18 mouse cellular contexts compared by ENCODE assay signal in the genomic region with DNA sequence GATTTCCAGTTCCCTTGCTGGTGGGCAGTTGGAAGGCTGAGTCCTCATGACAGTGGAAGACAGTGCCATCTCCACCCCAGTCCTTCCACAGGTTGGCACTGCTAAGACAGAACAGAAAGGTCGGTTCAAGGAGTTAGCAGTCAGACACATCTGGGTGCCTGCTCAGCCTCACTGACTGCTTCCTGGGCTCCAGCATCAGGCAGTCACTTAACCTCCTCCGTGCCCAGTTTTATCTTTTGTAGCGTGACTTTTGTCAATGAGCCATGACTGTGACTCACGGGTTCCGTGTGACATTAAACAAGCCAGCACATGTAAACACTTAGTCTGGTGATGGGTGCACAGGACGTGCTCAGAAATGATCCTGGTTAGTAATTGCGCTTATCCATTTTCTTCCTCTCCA.
DNase-seq lines count a peak whose midpoint lies in the region; ATAC-seq lines count a peak whose summit lies in the region.
"Had no signal": no experiment of that assay in that cellular context is flagged by ENCODE, and none has a peak within 500 bp of the region (broad histone marks: within the 10 kb centered on the region; RNA-seq: fewer than 3 reads in every experiment).

No protein-coding gene starts in this region.

- intact Hi-C loops in heart, postnatal 14 days (cut with DNase I) = no loop called here

- peak; percentile 45 for DNase-seq in gastrocnemius, adult 18-20 months (ENCODE audit: low spot score)
- DNase-seq in gastrocnemius, postnatal 25 days = no peak
- DNase-seq in lung, postnatal 10 days = peak; percentile 42
- no peak for DNase-seq in lung, adult 18-20 months
- DNase-seq in heart, embryonic 10.5 days (ENCODE audit: low spot score) = peak; percentile 71
- peak; percentile 16 to 24 for DNase-seq in heart, postnatal 14 days
- no peak for DNase-seq in layer of hippocampus, postnatal 25 days (ENCODE audit: extremely low spot score in 1 of 2, low spot score in 1 of 2)
- DNase-seq: B cell, adult 2 months; gastrocnemius, postnatal 36 days; kidney, adult 11 months; liver, postnatal 0 days; right cerebral cortex, postnatal 4 days; thymus, adult 18-20 months had no signal

- H3K27me3 ChIP-seq in heart, embryonic 10.5 days (ENCODE audit: insufficient read depth, poor library complexity, severe bottlenecking) = no peaks in the 10 kb centered on the region
- H3K27me3 ChIP-seq in neural tube, embryonic 15.5 days (replicated peaks) = no peaks in the 10 kb centered on the region
- H3K27me3 ChIP-seq: embryonic facial prominence, embryonic 12.5 days; hindbrain, embryonic 15.5 days; limb, embryonic 15.5 days had no signal

- H3K9me3 ChIP-seq in heart, embryonic 10.5 days = no peaks in the 10 kb centered on the region
- no peaks in the 10 kb centered on the region for H3K9me3 ChIP-seq in neural tube, embryonic 15.5 days (replicated peaks)
- H3K9me3 ChIP-seq: embryonic facial prominence, embryonic 12.5 days; hindbrain, embryonic 15.5 days; limb, embryonic 15.5 days had no signal

- H3K27ac ChIP-seq in heart, embryonic 10.5 days = peak overlapping the region; percentile 72; the same call in 1 of the 2 replicates
- no peak overlapping the region for H3K27ac ChIP-seq in neural tube, embryonic 15.5 days (replicated peaks)
- H3K27ac ChIP-seq: embryonic facial prominence, embryonic 12.5 days; hindbrain, embryonic 15.5 days; limb, embryonic 15.5 days had no signal

- ATAC-seq in neural tube, embryonic 15.5 days (ENCODE audit: low FRiP score) = no peak
- ATAC-seq: liver, postnatal 0 days; midbrain, embryonic 16.5 days had no signal

- no peak overlapping the region for H3K4me3 ChIP-seq in heart, embryonic 10.5 days
- H3K4me3 ChIP-seq in neural tube, embryonic 15.5 days (replicated peaks) = no peak overlapping the region
- H3K4me3 ChIP-seq: embryonic facial prominence, embryonic 12.5 days; hindbrain, embryonic 15.5 days; limb, embryonic 15.5 days had no signal

- H3K4me2 ChIP-seq in neural tube, embryonic 15.5 days = no peak overlapping the region
- H3K4me2 ChIP-seq: embryonic facial prominence, embryonic 12.5 days; hindbrain, embryonic 15.5 days; limb, embryonic 15.5 days had no signal

- WGBS in heart, embryonic 10.5 days = 48% methylated on average over 7 of the region's 7 CpGs
- 62% methylated on average over 7 of the region's 7 CpGs for WGBS in neural tube, embryonic 15.5 days

- no peak overlapping the region for H3K9ac ChIP-seq in neural tube, embryonic 15.5 days (replicated peaks)
- H3K9ac ChIP-seq: embryonic facial prominence, embryonic 12.5 days; hindbrain, embryonic 15.5 days; limb, embryonic 15.5 days; liver, postnatal 0 days had no signal

- peaks cover 49% of the 10 kb centered on the region for H3K4me1 ChIP-seq in heart, embryonic 10.5 days
- peaks cover 13% of the 10 kb centered on the region for H3K4me1 ChIP-seq in neural tube, embryonic 15.5 days

- no peaks in the 10 kb centered on the region for H3K36me3 ChIP-seq in heart, embryonic 10.5 days
- H3K36me3 ChIP-seq in neural tube, embryonic 15.5 days = no peaks in the 10 kb centered on the region
- H3K36me3 ChIP-seq: embryonic facial prominence, embryonic 12.5 days; hindbrain, embryonic 15.5 days; limb, embryonic 15.5 days had no signal

Comparison
In these comparisons a context has a peak if more than half of its experiments do, and no peak if none do; other contexts are left out.
1. DNase-seq: peak in gastrocnemius, adult 18-20 months (single experiment), lung, postnatal 10 days (single experiment), heart, embryonic 10.5 days (single experiment) and heart, postnatal 14 days (2 of 2); none in gastrocnemius, postnatal 25 days (single experiment), lung, adult 18-20 months (0 of 2) and layer of hippocampus, postnatal 25 days (0 of 2).